Mouse (Mus musculus) hindbrain, embryonic 13.5 days (tissue): ENCODE results near the gene Tent4a. TPM values are rescaled to one million over a fixed set of nuclear protein-coding genes. Genes with fewer than 3 reads are reported as not detected.
A peak's percentile ranks its signal among the peaks of the same experiment; 100 is the strongest.

Experiments used
- ATAC-seq: fragments of 200-750 bp; cut with Nextera tagmentation; 2 replicates; pipeline ENCODE4 v1.8.0; 2017; ENCODE audit warnings: moderate TSS enrichment; ENCODE audit not compliant: low FRiP score
- H3K27ac ChIP-seq: fragments of 300-500 bp; sonication (generic); 2 replicates; pipeline ENCODE4 v1.5.1; 2015; ENCODE audit warnings: inconsistent platforms, mild to moderate bottlenecking, moderate library complexity
- H3K27me3 ChIP-seq: fragments of 300-500 bp; sonication (generic); 2 replicates; pipeline ENCODE4 v1.6.1; 2015; ENCODE audit warnings: mild to moderate bottlenecking, inconsistent platforms
- H3K36me3 ChIP-seq: fragments of 300-500 bp; sonication (generic); 2 replicates; pipeline ENCODE4 v1.6.1; 2015; ENCODE audit warnings: mild to moderate bottlenecking, inconsistent platforms
- H3K4me1 ChIP-seq: fragments of 300-500 bp; sonication (generic); replicated peaks from 2 replicates; pipeline ENCODE4 v1.6.1; 2015; ENCODE audit warnings: inconsistent platforms
- H3K4me2 ChIP-seq: fragments of 300-500 bp; sonication (generic); 2 replicates; pipeline ENCODE4 v1.6.1; 2015; ENCODE audit warnings: inconsistent platforms, mild to moderate bottlenecking, moderate library complexity
- H3K4me3 ChIP-seq: fragments of 300-500 bp; sonication (generic); 2 replicates; pipeline ENCODE4 v1.5.1; 2015; ENCODE audit warnings: mild to moderate bottlenecking, inconsistent platforms
- H3K9ac ChIP-seq: fragments of 300-500 bp; sonication (generic); 2 replicates; pipeline ENCODE4 v1.6.1; 2015; ENCODE audit warnings: mild to moderate bottlenecking, inconsistent platforms
- H3K9me3 ChIP-seq: fragments of 300-500 bp; sonication (generic); 2 replicates; pipeline ENCODE4 v1.6.1; 2016; ENCODE audit warnings: inconsistent platforms
- WGBS: fragments of 180-500 bp; shearing (Covaris S2); methylation state at CpG from one replicate; pipeline ENCODE4 v1.1.7; 2015; 5-methylcytosine and 5-hydroxymethylcytosine counted together
- polyA plus RNA-seq: library from polyadenylated mRNA; unstranded; fragments of >200 nt; fragmentation: Nextera tagmentation; extraction: Ambion mirVana; gene quantifications from 2 replicates; pipeline ENCODE4 v1.2.1, GENCODE M21; 2015

Tent4a gene
- polyA plus RNA-seq, 1 experiment from 2014 or later: 6.2 TPM

GRCm38 (mm10) chr13:69455476-69456175 is 78.8 kb downstream of the Tent4a start:
- H3K9me3 ChIP-seq: no peaks in the 10 kb centered on the region
- H3K4me3 ChIP-seq: no peak overlapping the region
- no peak overlapping the region for H3K9ac ChIP-seq
- peak; percentile 66 for ATAC-seq
- no peaks in the 10 kb centered on the region for H3K36me3 ChIP-seq
- no peak overlapping the region for H3K27ac ChIP-seq
- no peaks in the 10 kb centered on the region for H3K27me3 ChIP-seq
- peaks cover 4% of the 10 kb centered on the region for H3K4me1 ChIP-seq
- H3K4me2 ChIP-seq: no peak overlapping the region
- WGBS: 78% methylated on average over 14 of the region's 14 CpGs

Other genes with a start within 250 kb of the Tent4a start
- gene Nsun2, start 871 bp downstream of the Tent4a start, polyA plus RNA-seq: 75.2 and 77.6 TPM in 2 replicates
- 24.5 and 27.8 TPM in 2 replicates for gene Srd5a1, start 76.8 kb upstream of the Tent4a start, polyA plus RNA-seq
- 28.1 and 29.5 TPM in 2 replicates for gene Ube2ql1, start 205.3 kb upstream of the Tent4a start, polyA plus RNA-seq